Mouse (Mus musculus) olfactory bulb, adult 2 months (tissue): ENCODE results near the gene Gm4952.

Experiments used
- CTCF ChIP-seq: fragments of 200-500 bp; IDR thresholded peaks from 2 replicates; pipeline ENCODE4 v1.5.1; 2012; ENCODE audit warnings: low read depth, mild to moderate bottlenecking, low read length, moderate library complexity; ENCODE audit not compliant: insufficient read depth
- POLR2A ChIP-seq: fragments of 200-500 bp; IDR thresholded peaks from 2 replicates; pipeline ENCODE4 v1.6.1; 2012; ENCODE audit warnings: mild to moderate bottlenecking, low read depth, low read length, moderate library complexity; ENCODE audit not compliant: insufficient read depth

GRCm38 (mm10) chr19:12599674-12600073 lies at the start of gene Gm4952:
- TF ChIP-seq POLR2A (no peak), CTCF (no peak)
